Mouse (Mus musculus) C2C12 (cell line): ENCODE measurements around the gene Hpcal1.

Experiments used
- CEBPB ChIP-seq: IDR thresholded peaks from one replicate; pipeline ENCODE4 v1.6.1; 2011; ENCODE audit warnings: low read depth, mild to moderate bottlenecking, control low read depth, moderate library complexity
- CTCF ChIP-seq: IDR thresholded peaks from one replicate; pipeline ENCODE4 v1.5.1; 2011; ENCODE audit not compliant: control insufficient read depth, insufficient read depth, insufficient read length
- FOSL1 ChIP-seq: IDR thresholded peaks from one replicate; pipeline ENCODE4 v1.8.0; 2011; ENCODE audit warnings: mild to moderate bottlenecking, low read length; ENCODE audit not compliant: poor library complexity, insufficient read depth, severe bottlenecking
- MAX ChIP-seq: IDR thresholded peaks from one replicate; pipeline ENCODE4 v1.6.1; 2011; ENCODE audit warnings: mild to moderate bottlenecking, control low read depth
- MYOD1 ChIP-seq: IDR thresholded peaks from one replicate; pipeline ENCODE4 v1.6.1; 2011; ENCODE audit warnings: low read depth; ENCODE audit not compliant: control insufficient read depth, insufficient read length
- MYOG ChIP-seq: IDR thresholded peaks from one replicate; pipeline ENCODE4 v1.6.1; 2011; ENCODE audit not compliant: control insufficient read depth, insufficient read length; ENCODE audit errors: extremely low read depth
- USF1 ChIP-seq: IDR thresholded peaks from one replicate; pipeline ENCODE4 v1.6.1; 2011; ENCODE audit warnings: low read depth, mild to moderate bottlenecking, control low read depth, moderate library complexity

GRCm38 (mm10) chr12:17651223-17652095 lies 39.2 kb upstream of the Hpcal1 start:
- TF ChIP-seq CTCF (no peak), USF1 (no peak), CEBPB (no peak), MYOG (no peak), MYOD1 (no peak), MAX (no peak), FOSL1 (no peak)
